Mouse (Mus musculus) heart, postnatal 0 days (tissue): ENCODE measurements around the gene Cry1. TPM values are rescaled to one million over a fixed set of nuclear protein-coding genes. Genes with fewer than 3 reads are reported as not detected.

Experiments
- ATAC-seq: fragments of 200-750 bp; cut with Nextera tagmentation; 2 replicates; pipeline ENCODE4 v1.8.0; 2017; ENCODE audit warnings: low read depth, moderate number of reproducible peaks, moderate library complexity; ENCODE audit not compliant: insufficient read depth
- DNase-seq: peaks from one replicate; pipeline ENCODE4 v3.0.0-alpha.2; 2016; ENCODE audit warnings: low spot score
- H3K27ac ChIP-seq: fragments of 300-500 bp; sonication (generic); 2 replicates; pipeline ENCODE4 v1.5.1; 2014; ENCODE audit warnings: low read depth, mild to moderate bottlenecking
- H3K27me3 ChIP-seq: fragments of 300-500 bp; sonication (generic); 2 replicates; pipeline ENCODE4 v1.6.1; 2014; ENCODE audit warnings: low read length, mixed read lengths; ENCODE audit not compliant: control insufficient read depth, insufficient read depth
- H3K36me3 ChIP-seq: fragments of 300-500 bp; sonication (generic); replicated peaks from 2 replicates; pipeline ENCODE4 v1.6.1; 2014; ENCODE audit warnings: low read length, mixed read lengths; ENCODE audit not compliant: control insufficient read depth, insufficient read depth
- H3K4me1 ChIP-seq: fragments of 300-500 bp; sonication (generic); 2 replicates; pipeline ENCODE4 v1.6.1; 2014; ENCODE audit warnings: antibody characterized with exemption; ENCODE audit not compliant: control insufficient read depth, insufficient read depth
- H3K4me2 ChIP-seq: fragments of 300-500 bp; sonication (generic); 2 replicates; pipeline ENCODE4 v1.6.1; 2014; ENCODE audit warnings: low read depth, mild to moderate bottlenecking, low read length, moderate library complexity
- H3K4me3 ChIP-seq: fragments of 300-500 bp; sonication (generic); 2 replicates; pipeline ENCODE4 v1.5.1; 2014; ENCODE audit warnings: low read depth, low read length
- H3K9ac ChIP-seq: fragments of 300-500 bp; sonication (generic); replicated peaks from 2 replicates; pipeline ENCODE4 v1.6.1; 2014; ENCODE audit warnings: low read depth, low read length, mixed read lengths
- H3K9me3 ChIP-seq: fragments of 300-500 bp; sonication (generic); replicated peaks from 2 replicates; pipeline ENCODE4 v1.6.1; 2016; ENCODE audit warnings: low read length; ENCODE audit not compliant: control insufficient read depth
- CTCF ChIP-seq: IDR thresholded peaks from 2 replicates; pipeline ENCODE4 v1.5.1; 2016; ENCODE audit warnings: antibody characterized with exemption, control low read depth, low read depth
- EP300 ChIP-seq: IDR thresholded peaks from 2 replicates; pipeline ENCODE4 v1.6.1; 2016; ENCODE audit warnings: antibody characterized with exemption, low read depth
- WGBS: fragments of 180-500 bp; shearing (Covaris S2); extraction: QIAGEN DNeasy Blood & Tissue Kit; methylation state at CpG from one replicate; pipeline ENCODE4 v1.1.7; 2014; 5-methylcytosine and 5-hydroxymethylcytosine counted together
- polyA plus RNA-seq: library from polyadenylated mRNA; unstranded; fragments of >200 nt; fragmentation: Nextera tagmentation; extraction: Ambion mirVana; gene quantifications from 2 replicates; pipeline ENCODE4 v1.2.1, GENCODE M21; 2015
- total RNA-seq: library from RNA; depleted of rRNA; stranded (reverse); fragments of >200 nt; gene quantifications from 2 replicates; pipeline ENCODE4 v1.2.3, GENCODE M21; 2014; ENCODE audit warnings: low replicate concordance

Cry1 gene
- total and polyA plus RNA-seq, 2 experiments from 2014 or later, result 9.6 to 17.5 TPM

- TF ChIP-seq CTCF (no peak), EP300 (no peak)
- WGBS, result 75% methylated on average over 3 of the region's 3 CpGs
- Histone ChIP-seq H3K9ac (no peak overlapping the region), H3K4me1 (no peaks in the 10 kb centered on the region), H3K36me3 (no peaks in the 10 kb centered on the region), H3K27me3 (no peaks in the 10 kb centered on the region), H3K27ac (no peak overlapping the region), H3K4me2 (no peak overlapping the region), H3K4me3 (no peak overlapping the region), H3K9me3 (peaks cover 7% of the 10 kb centered on the region; the same call in 1 of the 2 replicates)
- no peak for DNase-seq
- ATAC-seq, result no peak
Measured at GRCm38 (mm10) chr10:85210125-85210524, 25.3 kb upstream of the Cry1 start.

- no peak for ATAC-seq
- no peak overlapping the region for H3K9ac ChIP-seq
- no peak overlapping the region for H3K4me3 ChIP-seq
- TF ChIP-seq CTCF, result no peak
- no peak for TF ChIP-seq EP300
- DNase-seq, result no peak
- H3K9me3 ChIP-seq, result peaks cover 7% of the 10 kb centered on the region; the same call in 1 of the 2 replicates
- no peak overlapping the region for H3K27ac ChIP-seq
- H3K27me3 ChIP-seq, result no peaks in the 10 kb centered on the region
- no peaks in the 10 kb centered on the region for H3K4me1 ChIP-seq
- H3K4me2 ChIP-seq, result no peak overlapping the region
- no peaks in the 10 kb centered on the region for H3K36me3 ChIP-seq
Measured at GRCm38 (mm10) chr10:85209119-85209605, 24.3 kb upstream of the Cry1 start.

- Histone ChIP-seq H3K4me2 (no peak overlapping the region), H3K4me1 (no peaks in the 10 kb centered on the region), H3K36me3 (no peaks in the 10 kb centered on the region), H3K27ac (no peak overlapping the region), H3K9me3 (no peaks in the 10 kb centered on the region), H3K4me3 (no peak overlapping the region), H3K27me3 (no peaks in the 10 kb centered on the region), H3K9ac (no peak overlapping the region)
- WGBS, result 60% methylated on average over 2 of the region's 2 CpGs
- ATAC-seq (no peak), DNase-seq (no peak)
- TF ChIP-seq EP300 (no peak), CTCF (no peak)
Measured at GRCm38 (mm10) chr10:85205316-85205715, 20.5 kb upstream of the Cry1 start.

GRCm38 (mm10) chr10:85204255-85204855 is 19.5 kb upstream of the Cry1 start:
- Histone ChIP-seq H3K27ac (no peak overlapping the region), H3K4me1 (no peaks in the 10 kb centered on the region), H3K4me2 (no peak overlapping the region), H3K9ac (no peak overlapping the region), H3K27me3 (no peaks in the 10 kb centered on the region), H3K36me3 (no peaks in the 10 kb centered on the region), H3K9me3 (no peaks in the 10 kb centered on the region), H3K4me3 (no peak overlapping the region)
- ATAC-seq (no peak), DNase-seq (no peak)
- no peak for TF ChIP-seq CTCF
- TF ChIP-seq EP300, result no peak
- 66% methylated on average over 7 of the region's 7 CpGs for whole genome bisulfite sequencing

GRCm38 (mm10) chr10:85194528-85194927 is 9.7 kb upstream of the Cry1 start:
- Histone ChIP-seq H3K27me3 (no peaks in the 10 kb centered on the region), H3K36me3 (no peaks in the 10 kb centered on the region), H3K9ac (no peak overlapping the region), H3K4me2 (no peak overlapping the region), H3K27ac (no peak overlapping the region), H3K4me3 (no peak overlapping the region), H3K4me1 (no peaks in the 10 kb centered on the region), H3K9me3 (no peaks in the 10 kb centered on the region)
- 69% methylated on average over 5 of the region's 5 CpGs for WGBS
- ATAC-seq (no peak), DNase-seq (no peak)
- no peak for TF ChIP-seq EP300

GRCm38 (mm10) chr10:85193321-85193720 is 8.5 kb upstream of the Cry1 start:
- ATAC-seq (no peak), DNase-seq (no peak)
- TF ChIP-seq CTCF (no peak), EP300 (no peak)

More at GRCm38 (mm10) chr10:85193321-85193720, 8.5 kb upstream of the Cry1 start:
- H3K4me1 ChIP-seq, result no peaks in the 10 kb centered on the region
- 70% methylated on average over 3 of the region's 3 CpGs for WGBS
- H3K9ac ChIP-seq, result no peak overlapping the region
- H3K9me3 ChIP-seq, result no peaks in the 10 kb centered on the region
- no peak overlapping the region for H3K4me3 ChIP-seq
- no peak overlapping the region for H3K27ac ChIP-seq
- no peaks in the 10 kb centered on the region for H3K36me3 ChIP-seq
- no peak overlapping the region for H3K4me2 ChIP-seq
- no peaks in the 10 kb centered on the region for H3K27me3 ChIP-seq
